Mouse (Mus musculus) regulatory T cell (primary cell): ENCODE results near the gene Ube4a.
"Not testable (repeated sequence)": the region's sequence is repeated elsewhere in the genome, so short reads cannot be mapped to it uniquely, and the experiment has no call there.

Experiments used
- in situ Hi-C: fragments of 300-600 bp; cut with MboI, MseI; formaldehyde crosslinking; loops from one replicate; pipeline ENCODE4 v1.15.1; 2025; ENCODE audit warnings: high pct_unique_total_duplicates

The Ube4a gene

DNA sequence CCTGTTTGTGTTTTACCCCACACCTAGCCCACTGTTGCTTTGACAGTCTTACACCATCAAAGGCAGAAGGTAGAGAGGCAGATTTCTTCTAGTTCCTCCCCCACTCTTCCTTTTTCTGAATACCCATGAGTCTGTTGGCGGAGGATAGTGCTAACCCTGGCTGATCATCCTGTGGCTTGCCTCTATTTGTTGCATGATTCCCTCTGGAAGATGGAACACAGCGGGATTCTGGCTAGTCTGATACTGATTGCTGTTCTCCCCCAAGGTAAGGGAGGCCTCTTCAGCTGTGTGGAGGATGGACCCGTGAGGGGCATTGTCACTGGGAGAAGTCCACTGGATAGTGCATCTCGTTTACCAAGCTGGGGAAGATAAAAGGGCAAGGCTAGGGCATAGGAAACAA is 16.3 kb upstream of the Ube4a start, which contains the start of gene Cd3d:
TSS of gene Cd3d (plus strand) at position 111 of the 400 bp plus-strand sequence.
- in situ Hi-C loops = loop anchor here (5.0 kb wide), 1 partner anchor 939 kb away; the partner anchor contains the start of gene Thy1

DNA sequence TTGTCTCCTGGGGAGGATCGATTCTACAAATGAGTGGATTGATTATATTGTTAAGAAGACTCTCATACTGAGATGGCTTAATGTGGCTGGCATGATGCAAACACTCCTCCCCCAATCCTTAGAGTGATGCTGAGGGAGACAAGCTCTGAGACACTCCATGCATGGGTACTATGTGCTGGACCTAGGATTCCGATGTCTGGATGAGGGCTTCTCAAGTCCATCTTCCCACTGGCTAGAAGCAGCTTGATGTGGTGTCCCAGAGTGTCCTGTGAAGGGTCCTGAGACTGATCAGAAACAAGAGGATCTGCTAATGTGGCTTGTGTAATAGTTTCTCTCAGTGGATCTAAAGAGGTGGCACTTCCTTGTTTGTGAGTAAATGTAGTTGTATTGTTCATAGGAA is 15.7 kb upstream of the Ube4a start:
- in situ Hi-C loops = loop anchor here (5.0 kb wide), 1 partner anchor 939 kb away; the partner anchor contains the start of gene Thy1

GRCm38 (mm10) chr9:44980242-44980641 is 14.8 kb upstream of the Ube4a start, which contains the start of gene Cd3g:
Cd3g (minus strand) TSS chr9:44980431.
- in situ Hi-C loops = loop anchor here (5.0 kb wide), 1 partner anchor 938 kb away; the partner anchor contains the start of gene Thy1

- in situ Hi-C loops = loop anchor here (5.0 kb wide), 1 partner anchor 938 kb away; the partner anchor contains the start of gene Thy1
Observed at GRCm38 (mm10) chr9:44979806-44980205, 14.4 kb upstream of the Ube4a start.

DNA sequence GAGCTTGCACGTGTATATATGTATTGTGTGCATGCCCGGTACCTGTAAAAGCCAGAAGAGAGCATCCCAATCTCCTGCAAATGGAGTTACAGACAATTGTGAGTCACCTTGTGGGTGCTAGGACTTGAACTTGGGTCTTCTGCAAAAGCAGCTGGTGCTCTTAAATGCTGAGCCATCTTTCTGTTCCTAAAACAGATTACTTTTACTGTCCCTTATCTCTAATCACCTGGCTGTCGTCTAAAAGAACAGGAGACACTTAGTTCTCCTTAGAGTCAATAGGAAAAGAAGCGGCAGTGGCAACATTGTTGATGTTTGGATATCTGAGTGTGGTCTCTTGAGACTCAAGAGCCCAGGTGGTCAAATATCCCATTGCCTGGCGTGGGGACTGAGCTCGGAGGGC is 12.4 kb upstream of the Ube4a start:
- in situ Hi-C loops = no loop called here

- in situ Hi-C loops = no loop called here
Observed at GRCm38 (mm10) chr9:44969450-44969849, 4.0 kb upstream of the Ube4a start.

- in situ Hi-C loops = not testable (repeated sequence)
Observed at GRCm38 (mm10) chr9:44967763-44968162, 2.4 kb upstream of the Ube4a start.

DNA sequence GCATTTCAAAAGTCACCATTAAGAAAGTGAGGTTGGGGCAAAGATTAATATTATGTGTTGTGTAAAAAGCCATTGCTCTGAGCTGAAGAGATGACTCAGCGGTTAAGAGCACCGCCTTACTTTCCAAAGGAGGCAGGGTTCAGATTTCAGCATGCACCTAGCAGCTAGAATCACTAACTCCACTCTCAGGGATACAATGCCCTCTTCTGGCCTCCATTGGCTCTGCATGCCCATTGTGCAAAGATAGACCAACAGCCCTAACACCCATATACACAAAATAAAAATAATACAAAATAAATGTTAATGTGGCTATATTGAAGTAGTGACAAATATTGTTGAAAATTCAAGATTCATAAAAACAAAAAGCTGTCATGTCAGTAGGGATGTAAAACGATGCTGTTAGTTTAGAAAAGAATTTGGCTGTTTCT is 1.4 kb upstream of the Ube4a start:
- in situ Hi-C loops = no loop called here

- in situ Hi-C loops = no loop called here
Observed at GRCm38 (mm10) chr9:44965833-44966466, 550 bp upstream of the Ube4a start.

DNA sequence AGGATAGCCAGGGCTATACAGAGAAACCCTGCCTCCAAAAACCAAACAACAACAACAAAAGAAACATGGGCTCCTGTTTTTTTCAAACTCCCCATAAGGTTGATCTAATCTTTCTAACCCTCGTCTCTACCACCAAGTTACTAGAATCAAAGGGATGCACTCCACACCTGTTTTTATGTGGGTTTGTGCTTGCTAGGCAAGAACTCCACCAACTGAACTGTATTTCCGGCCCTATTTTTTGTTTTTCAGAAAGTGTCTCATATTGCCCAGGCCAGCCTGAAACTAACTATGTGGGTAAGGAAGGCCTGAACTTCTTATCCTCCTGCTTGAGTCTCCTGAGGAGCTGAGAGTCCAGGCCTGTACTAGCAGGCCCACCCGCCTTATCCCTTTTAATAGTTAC is 11.0 kb downstream of the Ube4a start:
- in situ Hi-C loops = no loop called here

- in situ Hi-C loops = no loop called here
Observed at GRCm38 (mm10) chr9:44947836-44948235, 17.6 kb downstream of the Ube4a start.

GRCm38 (mm10) chr9:44946185-44946695 is 19.2 kb downstream of the Ube4a start:
- in situ Hi-C loops = no loop called here

DNA sequence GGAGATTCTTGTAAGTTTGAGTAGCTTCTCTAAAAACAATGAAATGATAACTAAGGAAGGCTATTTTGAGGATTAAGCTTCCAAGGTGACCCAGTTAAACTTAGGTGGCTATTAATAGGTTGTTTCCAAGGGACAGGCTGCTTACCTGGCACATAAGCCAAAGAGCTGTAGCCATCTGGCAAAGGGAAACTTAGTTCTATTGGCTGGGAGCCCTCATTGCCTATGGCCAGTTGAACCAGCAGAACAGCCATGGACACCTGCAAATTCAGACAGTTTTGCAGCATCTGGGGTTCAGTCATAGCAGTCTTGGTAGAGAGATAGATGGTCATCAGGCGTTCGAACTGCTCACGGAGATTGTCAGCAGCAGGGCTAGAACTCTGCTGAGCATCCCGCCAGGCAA is 23.0 kb downstream of the Ube4a start:
- in situ Hi-C loops = no loop called here

GRCm38 (mm10) chr9:44941756-44942155 is 23.6 kb downstream of the Ube4a start:
- in situ Hi-C loops = no loop called here

GRCm38 (mm10) chr9:44921543-44921942 is 43.9 kb downstream of the Ube4a start:
- in situ Hi-C loops = loop anchor here (10.0 kb wide), 1 partner anchor 1373 kb away; no protein-coding TSS in a partner anchor

- in situ Hi-C loops = loop anchor here (10.0 kb wide), 1 partner anchor 1374 kb away; no protein-coding TSS in a partner anchor
Observed at GRCm38 (mm10) chr9:44921123-44921468, 44.3 kb downstream of the Ube4a start.

GRCm38 (mm10) chr9:44920374-44921122 is 44.9 kb downstream of the Ube4a start, which contains the start of gene Atp5l:
Atp5l (minus strand) TSS chr9:44920742.
- in situ Hi-C loops = loop anchor here (10.0 kb wide), 1 partner anchor 1374 kb away; no protein-coding TSS in a partner anchor

- in situ Hi-C loops = loop anchor here (5.0 to 10.0 kb wide), 2 partner anchors 62 to 1375 kb away; no protein-coding TSS in a partner anchor
Observed at GRCm38 (mm10) chr9:44919606-44920005, 45.8 kb downstream of the Ube4a start.

DNA sequence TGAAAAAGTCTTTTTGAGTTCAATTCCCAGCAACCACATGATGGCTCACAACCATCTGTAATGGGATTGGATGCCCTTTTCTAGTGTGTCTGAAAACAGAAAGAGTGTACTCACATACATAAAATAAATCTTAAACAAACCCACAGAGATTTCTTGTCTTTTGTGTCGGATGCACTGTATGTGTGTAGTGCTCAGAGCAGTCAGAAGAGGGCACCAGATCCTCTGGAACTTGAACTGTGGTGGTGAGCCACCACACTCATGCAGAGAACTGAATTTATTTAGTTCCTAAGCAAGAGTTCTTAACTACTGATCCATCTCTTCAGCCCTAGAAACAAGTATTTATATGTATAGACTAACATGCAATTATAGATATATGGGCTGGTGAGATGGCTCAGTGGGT is 49.2 kb downstream of the Ube4a start:
- in situ Hi-C loops = loop anchor here (5.0 kb wide), 1 partner anchor 59 kb away; no protein-coding TSS in a partner anchor

DNA sequence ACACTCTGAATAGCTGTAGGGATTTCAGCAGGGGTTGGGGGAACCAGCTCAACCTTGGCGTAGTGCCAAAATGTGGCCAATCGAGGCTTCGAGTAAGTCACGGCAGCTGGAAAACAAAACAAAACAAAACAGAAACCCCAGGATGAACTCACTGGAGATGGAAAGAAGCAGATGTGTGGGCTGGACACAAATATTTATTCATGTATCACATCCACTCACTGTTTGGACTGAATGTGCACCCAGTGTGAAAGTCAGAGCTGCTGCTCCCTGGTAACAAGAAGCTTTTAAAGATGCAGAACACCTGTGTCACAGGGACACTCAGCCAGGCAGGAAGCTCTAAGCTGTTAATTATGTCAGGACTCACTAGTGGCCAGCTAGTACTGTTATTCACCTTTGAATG is 50.7 kb downstream of the Ube4a start:
- in situ Hi-C loops = loop anchor here (5.0 kb wide), 1 partner anchor 57 kb away; no protein-coding TSS in a partner anchor

GRCm38 (mm10) chr9:44911365-44911764 is 54.0 kb downstream of the Ube4a start:
- in situ Hi-C loops = no loop called here

GRCm38 (mm10) chr9:44905620-44906019 is 59.8 kb downstream of the Ube4a start:
- in situ Hi-C loops = no loop called here
